ENCODE assay signal across 9 mouse cellular contexts in the genomic region with DNA sequence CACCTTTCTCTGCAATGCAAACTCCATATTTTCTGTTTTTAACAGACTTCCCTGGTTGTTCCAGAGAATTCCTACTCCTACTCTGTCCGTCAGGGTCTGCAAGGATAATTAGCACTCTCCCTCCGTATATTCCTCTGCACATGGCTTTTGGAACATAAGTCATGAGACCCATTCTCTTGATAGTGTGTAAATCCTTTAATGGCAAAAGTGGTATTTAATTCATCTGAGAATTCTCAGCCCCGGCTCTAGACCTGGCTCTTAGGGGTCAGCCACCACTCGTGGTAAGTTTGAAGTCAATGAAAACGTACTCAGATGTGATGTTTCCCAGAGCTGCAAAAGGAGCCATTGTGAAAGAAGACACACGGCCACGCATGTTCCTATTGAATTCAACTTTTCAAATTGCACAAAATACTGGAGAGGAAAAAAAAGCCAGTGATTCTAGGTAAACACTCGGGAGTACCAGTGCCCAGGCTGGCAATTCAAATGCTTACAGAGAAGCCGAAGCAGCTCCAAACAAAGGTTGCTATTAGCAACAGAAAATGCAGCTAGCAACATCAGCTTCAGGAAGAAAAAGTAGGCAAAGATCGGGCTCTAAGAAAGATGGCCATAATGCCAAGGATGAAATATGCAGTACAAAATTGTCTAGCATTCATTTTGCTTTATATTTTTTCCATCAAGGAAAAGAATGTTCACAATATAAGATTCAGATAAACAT.
A peak's percentile ranks its signal among the peaks of the same experiment; 100 is the strongest.
DNase-seq lines count a peak whose midpoint lies in the region; ATAC-seq and TF ChIP-seq lines count a peak whose summit lies in the region.
"Had no signal": no experiment of that assay in that cellular context is flagged by ENCODE, and none has a peak within 500 bp of the region (broad histone marks: within the 10 kb centered on the region; RNA-seq: fewer than 3 reads in every experiment).

No protein-coding gene starts in this region.

- peak; percentile 75 for ATAC-seq in hindbrain, embryonic 11.5 days (ENCODE audit: low FRiP score)
- ATAC-seq in neural tube, embryonic 13.5 days (ENCODE audit: low read depth): peak; percentile 89

- H3K27ac ChIP-seq in layer of hippocampus, adult 2 months: peak overlapping the region; percentile 58
- no peak overlapping the region for H3K27ac ChIP-seq in cortical plate, adult 2 months (ENCODE audit: insufficient read depth, low read length)
- no peak overlapping the region for H3K27ac ChIP-seq in hindbrain, embryonic 11.5 days (ENCODE audit: low read depth, low read length)
- no peak overlapping the region for H3K27ac ChIP-seq in neural tube, embryonic 13.5 days (replicated peaks)
- H3K27ac ChIP-seq in cerebellum, adult 2 months (ENCODE audit: insufficient read depth, low read length): no peak overlapping the region

- H3K36me3 ChIP-seq in hindbrain, embryonic 11.5 days (ENCODE audit: control insufficient read depth, insufficient read depth, low read length): no peaks in the 10 kb centered on the region
- H3K36me3 ChIP-seq in neural tube, embryonic 13.5 days: no peaks in the 10 kb centered on the region

- WGBS in hindbrain, embryonic 11.5 days: 35% methylated on average over 10 of the region's 10 CpGs
- WGBS in neural tube, embryonic 13.5 days: 19% methylated on average over 10 of the region's 10 CpGs
- WGBS in cerebellum, adult 2 months: 25% methylated on average over 10 of the region's 10 CpGs

- peaks cover under 1% of the 10 kb centered on the region; the same call in 1 of the 2 replicates for H3K4me1 ChIP-seq in cortical plate, adult 2 months (ENCODE audit: control insufficient read depth, insufficient read depth, low read length)
- H3K4me1 ChIP-seq in hindbrain, embryonic 11.5 days (replicated peaks; ENCODE audit: control insufficient read depth, insufficient read depth, low read length): 0 out of 2 replicates have a peak, but pooled peaks cover 3% of the 10 kb centered on the region
- H3K4me1 ChIP-seq in neural tube, embryonic 13.5 days (replicated peaks): peaks cover 11% of the 10 kb centered on the region
- no peaks in the 10 kb centered on the region for H3K4me1 ChIP-seq in cerebellum, adult 2 months (ENCODE audit: control insufficient read depth, insufficient read depth, low read length)

- peak overlapping the region; percentile 23 for H3K4me2 ChIP-seq in hindbrain, embryonic 11.5 days (replicated peaks; ENCODE audit: low read depth, low read length)
- peak overlapping the region; percentile 35 for H3K4me2 ChIP-seq in neural tube, embryonic 13.5 days

- no peak for TF ChIP-seq POLR2A in cortical plate, adult 2 months (IDR thresholded peaks at IDR 0.05; ENCODE audit: extremely low read depth, insufficient read depth, low read length)
- TF ChIP-seq POLR2A in cerebellum, adult 2 months (IDR thresholded peaks at IDR 0.05; ENCODE audit: borderline replicate concordance, insufficient read depth, low read length): no peak

- peak in 1 of 2 experiments; percentile 10 for DNase-seq in layer of hippocampus, adult 2 months (ENCODE audit: low spot score in 2 of 2)
- DNase-seq in layer of hippocampus, adult 8-10 months (ENCODE audit: low spot score in 2 of 2): no peak
- DNase-seq in hindbrain, embryonic 11.5 days (ENCODE audit: low spot score): peak; percentile 59
- DNase-seq in cerebellum, adult 2 months: no peak
- no peak for DNase-seq in ovary, postnatal 14 days (ENCODE audit: low spot score)
- no peak for DNase-seq in gastrocnemius, postnatal 14 days
- DNase-seq: kidney, postnatal 36 days had no signal

- no peaks in the 10 kb centered on the region for H3K9me3 ChIP-seq in hindbrain, embryonic 11.5 days (ENCODE audit: control insufficient read depth, low read length)
- no peaks in the 10 kb centered on the region for H3K9me3 ChIP-seq in neural tube, embryonic 13.5 days

- H3K27me3 ChIP-seq in hindbrain, embryonic 11.5 days (ENCODE audit: control insufficient read depth, insufficient read depth, low read length): no peaks in the 10 kb centered on the region
- no peaks in the 10 kb centered on the region for H3K27me3 ChIP-seq in neural tube, embryonic 13.5 days
- no peaks in the 10 kb centered on the region for H3K27me3 ChIP-seq in cerebellum, adult 2 months (ENCODE audit: control insufficient read depth, insufficient read depth, low read length)

- intact Hi-C loops in gastrocnemius, postnatal 14 days (cut with DNase I; ENCODE audit: low total_unique reads): no loop called here

- H3K4me3 ChIP-seq in layer of hippocampus, adult 2 months: peak overlapping the region; percentile 48
- H3K4me3 ChIP-seq in cortical plate, adult 2 months (ENCODE audit: insufficient read depth, low read length): 0 out of 2 replicates have a peak overlapping the region, but pooled peaks have one; percentile 5
- H3K4me3 ChIP-seq in hindbrain, embryonic 11.5 days (ENCODE audit: low read depth, low read length): no peak overlapping the region
- H3K4me3 ChIP-seq in neural tube, embryonic 13.5 days: peak overlapping the region; percentile 9; the same call in 1 of the 2 replicates
- no peak overlapping the region for H3K4me3 ChIP-seq in cerebellum, adult 2 months (replicated peaks; ENCODE audit: insufficient read depth, low read depth, low read length)

- no peak for TF ChIP-seq CTCF in layer of hippocampus, adult 2 months (conservative IDR thresholded peaks at IDR 0.05)
- no peak for TF ChIP-seq CTCF in cortical plate, adult 2 months (IDR thresholded peaks at IDR 0.05; ENCODE audit: extremely low read depth, insufficient read depth, low read length)
- no peak for TF ChIP-seq CTCF in cerebellum, adult 2 months (IDR thresholded peaks at IDR 0.05; ENCODE audit: borderline replicate concordance, insufficient read depth, low read depth, low read length)

- 0 out of 2 replicates have a peak overlapping the region, but pooled peaks have one; percentile 15 for H3K9ac ChIP-seq in hindbrain, embryonic 11.5 days (ENCODE audit: low read depth, low read length)
- peak overlapping the region; percentile 41 for H3K9ac ChIP-seq in neural tube, embryonic 13.5 days

Comparison
In these comparisons a context has a peak if more than half of its experiments do, and no peak if none do; other contexts are left out.
1. H3K4me3 ChIP-seq: peak in layer of hippocampus, adult 2 months (single experiment), cortical plate, adult 2 months (single experiment) and neural tube, embryonic 13.5 days (single experiment); none in hindbrain, embryonic 11.5 days (single experiment) and cerebellum, adult 2 months (single experiment).